Mouse (Mus musculus): ENCODE data around the gene Rln3. TPM values are rescaled to one million over a fixed set of nuclear protein-coding genes. Genes with fewer than 3 reads are reported as not detected.

The Rln3 gene
- total and polyA plus RNA-seq, 3 experiments, result not detected

DNA sequence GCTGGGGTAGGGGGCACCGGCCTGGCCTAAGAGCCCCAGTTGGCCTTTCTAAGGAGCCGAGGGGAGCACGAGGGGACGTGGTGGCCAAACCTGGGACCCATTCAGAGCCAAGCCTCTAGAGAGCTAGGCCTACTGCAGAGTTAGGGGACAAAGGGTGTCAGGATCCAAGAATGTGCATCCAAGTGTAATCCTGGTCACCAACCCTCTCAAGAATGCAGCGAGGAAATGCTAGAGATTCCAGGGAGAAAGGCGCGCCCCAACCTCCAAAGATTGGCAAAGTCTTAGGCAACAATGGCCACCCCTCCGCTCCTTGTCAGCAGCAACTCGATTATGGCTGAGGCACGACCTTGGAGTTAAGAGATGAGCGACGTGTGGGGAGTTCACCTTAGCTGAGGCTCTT lies 23.2 kb downstream of the Rln3 start:
- no peak for ATAC-seq (ENCODE audit: extremely low read depth, insufficient number of reproducible peaks, low FRiP score, poor library complexity, severe bottlenecking)
- Histone ChIP-seq H3K27me3 (ENCODE audit: insufficient read depth, low read length) (peaks cover 29% of the 10 kb centered on the region), H3K4me1 (ENCODE audit: insufficient read depth, low read depth, low read length) (peaks cover 7% of the 10 kb centered on the region), H3K4me3 (ENCODE audit: low read depth, low read length) (no peak overlapping the region), H3K36me3 (replicated peaks) (no peaks in the 10 kb centered on the region), H3K9me3 (replicated peaks) (no peaks in the 10 kb centered on the region)
- TF ChIP-seq POLR2AphosphoS5 (IDR thresholded peaks at IDR 0.05; ENCODE audit: insufficient replicate concordance, low read depth, low read length) (no peak), CTCF (IDR thresholded peaks at IDR 0.05; ENCODE audit: low read depth, low read length) (no peak), TAL1 (conservative IDR thresholded peaks at IDR 0.05; ENCODE audit: low read depth, low read length) (no peak), GATA2 (IDR thresholded peaks at IDR 0.05; ENCODE audit: borderline replicate concordance, low read depth, low read length) (no peak), GATA1 (IDR thresholded peaks at IDR 0.05; ENCODE audit: borderline replicate concordance, low read length) (no peak)
- DNase-seq (ENCODE audit: low spot score), result no peak

DNA sequence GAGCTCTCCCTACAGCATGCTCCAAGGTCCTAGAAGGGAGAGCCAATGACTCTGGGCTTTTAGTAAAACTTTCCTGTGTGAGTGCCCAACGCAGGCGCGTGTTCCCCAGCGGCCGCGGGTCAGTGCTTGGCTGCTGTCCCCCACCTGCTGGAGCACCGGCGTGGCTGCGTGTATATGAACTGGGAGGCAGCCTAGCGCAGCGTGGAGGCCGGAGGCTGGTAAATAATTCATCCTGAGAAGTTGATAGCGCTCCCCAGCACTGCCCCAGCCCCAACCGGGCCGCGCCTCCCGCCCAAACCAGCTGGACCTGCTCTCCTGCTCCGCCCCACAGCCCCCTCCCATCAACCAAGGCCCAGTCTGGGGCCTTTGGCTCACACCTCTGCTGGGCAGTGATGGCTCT lies 23.7 kb downstream of the Rln3 start, which contains the start of gene Palm3:
Gene Palm3 (plus strand): TSS at position 376 of the 400 bp plus-strand sequence.
- no peak within 1 kb of the TSS for H3K4me3 ChIP-seq (ENCODE audit: low read depth, low read length)
- no peaks in the 10 kb centered on the region for H3K9me3 ChIP-seq (replicated peaks)
- ATAC-seq (ENCODE audit: extremely low read depth, insufficient number of reproducible peaks, low FRiP score, poor library complexity, severe bottlenecking), result no peak
- peaks cover 24% of the 10 kb centered on the region for H3K27me3 ChIP-seq (ENCODE audit: insufficient read depth, low read length)
- no peak for TF ChIP-seq GATA2 (IDR thresholded peaks at IDR 0.05; ENCODE audit: borderline replicate concordance, low read depth, low read length)
- TF ChIP-seq CTCF (IDR thresholded peaks at IDR 0.05; ENCODE audit: low read depth, low read length), result no peak
- TF ChIP-seq TAL1 (conservative IDR thresholded peaks at IDR 0.05; ENCODE audit: low read depth, low read length), result no peak
- no peak for TF ChIP-seq GATA1 (IDR thresholded peaks at IDR 0.05; ENCODE audit: borderline replicate concordance, low read length)
- no peak for TF ChIP-seq POLR2AphosphoS5 (IDR thresholded peaks at IDR 0.05; ENCODE audit: insufficient replicate concordance, low read depth, low read length)
- H3K4me1 ChIP-seq (ENCODE audit: insufficient read depth, low read depth, low read length), result peaks cover 5% of the 10 kb centered on the region
- DNase-seq (ENCODE audit: low spot score), result no peak
- H3K36me3 ChIP-seq (replicated peaks), result no peaks in the 10 kb centered on the region

- no peaks in the 10 kb centered on the region for H3K36me3 ChIP-seq (replicated peaks)
- H3K27me3 ChIP-seq (ENCODE audit: insufficient read depth, low read length), result peaks cover 23% of the 10 kb centered on the region
- ATAC-seq (ENCODE audit: extremely low read depth, insufficient number of reproducible peaks, low FRiP score, poor library complexity, severe bottlenecking) (no peak), DNase-seq (ENCODE audit: low spot score) (no peak)
- no peaks in the 10 kb centered on the region for H3K9me3 ChIP-seq (replicated peaks)
- TF ChIP-seq CTCF (IDR thresholded peaks at IDR 0.05; ENCODE audit: low read depth, low read length) (no peak), GATA1 (IDR thresholded peaks at IDR 0.05; ENCODE audit: borderline replicate concordance, low read length) (no peak)
- no peaks in the 10 kb centered on the region for H3K4me1 ChIP-seq (ENCODE audit: insufficient read depth, low read depth, low read length)
- no peak overlapping the region for H3K4me3 ChIP-seq (ENCODE audit: low read depth, low read length)
Observed at GRCm38 (mm10) chr8:84019738-84020137, 25.1 kb downstream of the Rln3 start.

- H3K27me3 ChIP-seq (ENCODE audit: insufficient read depth, low read length), result peaks cover 23% of the 10 kb centered on the region
- H3K4me1 ChIP-seq (ENCODE audit: insufficient read depth, low read depth, low read length), result no peaks in the 10 kb centered on the region
- ATAC-seq (ENCODE audit: extremely low read depth, insufficient number of reproducible peaks, low FRiP score, poor library complexity, severe bottlenecking), result no peak
- peaks cover 23% of the 10 kb centered on the region for H3K9me3 ChIP-seq (replicated peaks)
- H3K36me3 ChIP-seq (replicated peaks), result no peaks in the 10 kb centered on the region
- TF ChIP-seq CTCF (IDR thresholded peaks at IDR 0.05; ENCODE audit: low read depth, low read length) (no peak), POLR2AphosphoS5 (IDR thresholded peaks at IDR 0.05; ENCODE audit: insufficient replicate concordance, low read depth, low read length) (no peak), GATA1 (IDR thresholded peaks at IDR 0.05; ENCODE audit: borderline replicate concordance, low read length) (no peak), GATA2 (IDR thresholded peaks at IDR 0.05; ENCODE audit: borderline replicate concordance, low read depth, low read length) (no peak), TAL1 (conservative IDR thresholded peaks at IDR 0.05; ENCODE audit: low read depth, low read length) (no peak)
- H3K4me3 ChIP-seq (ENCODE audit: low read depth, low read length), result no peak overlapping the region
- no peak for DNase-seq (ENCODE audit: low spot score)
Observed at GRCm38 (mm10) chr8:84015833-84016232, 29.0 kb downstream of the Rln3 start.

DNA sequence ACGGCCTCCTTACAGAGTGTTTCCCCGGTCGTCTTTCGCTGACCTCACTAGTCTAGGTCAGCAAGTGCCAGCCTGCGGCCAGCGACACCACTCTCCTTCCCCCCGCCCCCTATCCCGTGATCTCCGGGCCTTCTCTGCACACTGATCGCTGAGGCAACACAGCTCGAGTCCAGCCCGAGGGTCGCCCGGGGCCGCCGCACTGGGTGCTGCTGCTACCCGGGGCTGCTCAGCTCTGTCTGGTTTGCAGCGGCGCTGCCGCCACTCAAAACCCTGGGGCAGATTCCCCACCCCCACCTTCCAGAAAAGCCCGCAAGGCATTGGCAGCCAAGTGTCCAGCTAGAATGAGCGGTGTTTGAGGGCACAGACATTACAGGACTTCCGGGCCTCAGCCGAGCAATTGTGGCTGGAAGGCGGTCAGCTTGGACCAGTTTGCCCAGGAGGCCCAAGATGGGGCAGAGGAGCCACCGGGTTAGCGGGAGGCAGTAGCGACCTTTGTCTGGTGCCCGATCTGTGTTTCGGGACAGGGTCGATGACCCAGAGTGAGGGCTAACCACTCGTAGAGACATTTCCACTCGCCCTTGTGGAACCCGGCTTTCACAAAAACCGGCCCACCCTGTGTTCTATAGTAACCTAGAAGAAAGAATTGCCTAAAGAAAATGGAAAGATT lies 32.2 kb downstream of the Rln3 start:
- peaks cover 30% of the 10 kb centered on the region for H3K27me3 ChIP-seq (ENCODE audit: insufficient read depth, low read length)
- DNase-seq (ENCODE audit: low spot score) (no peak), ATAC-seq (ENCODE audit: extremely low read depth, insufficient number of reproducible peaks, low FRiP score, poor library complexity, severe bottlenecking) (no peak)
- peaks cover 27% of the 10 kb centered on the region for H3K9me3 ChIP-seq (replicated peaks)
- H3K4me3 ChIP-seq (ENCODE audit: low read depth, low read length), result no peak overlapping the region
- no peaks in the 10 kb centered on the region for H3K36me3 ChIP-seq (replicated peaks)
- TF ChIP-seq GATA1 (IDR thresholded peaks at IDR 0.05; ENCODE audit: borderline replicate concordance, low read length), result no peak
- no peak for TF ChIP-seq POLR2AphosphoS5 (IDR thresholded peaks at IDR 0.05; ENCODE audit: insufficient replicate concordance, low read depth, low read length)
- no peak for TF ChIP-seq TAL1 (conservative IDR thresholded peaks at IDR 0.05; ENCODE audit: low read depth, low read length)
- no peak for TF ChIP-seq GATA2 (IDR thresholded peaks at IDR 0.05; ENCODE audit: borderline replicate concordance, low read depth, low read length)
- TF ChIP-seq CTCF (IDR thresholded peaks at IDR 0.05; ENCODE audit: low read depth, low read length), result no peak
- H3K4me1 ChIP-seq (ENCODE audit: insufficient read depth, low read depth, low read length), result no peaks in the 10 kb centered on the region

- Histone ChIP-seq H3K27me3 (ENCODE audit: insufficient read depth, low read length) (peaks cover 27% of the 10 kb centered on the region), H3K4me3 (ENCODE audit: low read depth, low read length) (no peak within 1 kb of the TSS; the same call in 1 of the 2 replicates), H3K9me3 (replicated peaks) (peaks cover 27% of the 10 kb centered on the region), H3K4me1 (ENCODE audit: insufficient read depth, low read depth, low read length) (no peaks in the 10 kb centered on the region), H3K36me3 (replicated peaks) (no peaks in the 10 kb centered on the region)
- DNase-seq (ENCODE audit: low spot score), result no peak
- TF ChIP-seq GATA1 (IDR thresholded peaks at IDR 0.05; ENCODE audit: borderline replicate concordance, low read length) (no peak), GATA2 (IDR thresholded peaks at IDR 0.05; ENCODE audit: borderline replicate concordance, low read depth, low read length) (no peak), CTCF (IDR thresholded peaks at IDR 0.05; ENCODE audit: low read depth, low read length) (no peak), POLR2AphosphoS5 (IDR thresholded peaks at IDR 0.05; ENCODE audit: insufficient replicate concordance, low read depth, low read length) (no peak), TAL1 (conservative IDR thresholded peaks at IDR 0.05; ENCODE audit: low read depth, low read length) (no peak)
- no peak for ATAC-seq (ENCODE audit: extremely low read depth, insufficient number of reproducible peaks, low FRiP score, poor library complexity, severe bottlenecking)
Observed at GRCm38 (mm10) chr8:84011705-84012498, 32.9 kb downstream of the Rln3 start, which contains the start of gene 2210011C24Rik. 2210011C24Rik (minus strand) TSS chr8:84012171.
